Mouse (Mus musculus) spleen, adult 18-20 months (tissue): ENCODE results near the gene Msln.

ENCODE experiments used
- DNase-seq, 2 experiments: peaks; one replicate each; pipeline ENCODE4 v3.0.0; 2022; ENCODE audit warnings: mixed read lengths in 2 of 2

Msln gene

DNA sequence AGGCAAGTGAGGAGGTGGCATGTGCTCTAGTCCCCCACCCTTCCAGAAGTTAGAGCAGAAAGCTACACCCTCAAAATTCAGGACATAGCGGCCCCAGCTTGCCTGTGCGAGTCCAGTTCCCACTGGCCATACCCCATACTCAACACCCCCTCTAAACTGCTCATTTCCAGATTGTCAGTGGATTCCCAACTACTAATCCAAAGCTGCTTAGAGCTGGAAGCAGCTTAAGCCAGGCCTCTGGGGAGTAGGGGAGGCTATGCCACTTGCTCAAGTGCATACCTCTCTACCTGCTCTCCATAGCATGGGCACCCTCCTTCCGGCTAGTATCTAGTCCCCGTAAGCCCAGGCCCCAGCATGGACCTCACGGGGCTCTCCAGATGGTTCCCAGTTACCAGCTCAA is 32.7 kb downstream of the Msln start:
- no peak for DNase-seq

DNA sequence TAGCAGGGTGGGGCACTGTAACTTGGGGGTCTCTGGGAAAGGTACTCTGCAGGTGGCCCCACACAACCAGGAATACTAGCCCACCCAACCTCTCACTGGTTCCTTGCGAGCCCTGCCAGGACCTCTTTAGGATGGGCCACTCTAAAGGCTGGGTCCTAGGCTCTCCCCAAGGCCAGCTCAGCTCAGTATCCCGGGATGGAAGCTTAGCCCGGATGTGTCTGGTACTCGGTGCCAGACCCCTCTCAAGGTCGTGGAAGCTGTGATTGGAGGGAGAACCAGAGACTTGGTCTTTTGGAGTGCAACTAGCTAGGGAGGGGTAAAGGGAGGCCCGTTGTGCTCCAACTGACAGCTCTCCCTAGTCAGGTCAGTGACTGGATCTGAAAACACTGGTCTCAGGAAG is 36.5 kb downstream of the Msln start:
- no peak for DNase-seq

DNA sequence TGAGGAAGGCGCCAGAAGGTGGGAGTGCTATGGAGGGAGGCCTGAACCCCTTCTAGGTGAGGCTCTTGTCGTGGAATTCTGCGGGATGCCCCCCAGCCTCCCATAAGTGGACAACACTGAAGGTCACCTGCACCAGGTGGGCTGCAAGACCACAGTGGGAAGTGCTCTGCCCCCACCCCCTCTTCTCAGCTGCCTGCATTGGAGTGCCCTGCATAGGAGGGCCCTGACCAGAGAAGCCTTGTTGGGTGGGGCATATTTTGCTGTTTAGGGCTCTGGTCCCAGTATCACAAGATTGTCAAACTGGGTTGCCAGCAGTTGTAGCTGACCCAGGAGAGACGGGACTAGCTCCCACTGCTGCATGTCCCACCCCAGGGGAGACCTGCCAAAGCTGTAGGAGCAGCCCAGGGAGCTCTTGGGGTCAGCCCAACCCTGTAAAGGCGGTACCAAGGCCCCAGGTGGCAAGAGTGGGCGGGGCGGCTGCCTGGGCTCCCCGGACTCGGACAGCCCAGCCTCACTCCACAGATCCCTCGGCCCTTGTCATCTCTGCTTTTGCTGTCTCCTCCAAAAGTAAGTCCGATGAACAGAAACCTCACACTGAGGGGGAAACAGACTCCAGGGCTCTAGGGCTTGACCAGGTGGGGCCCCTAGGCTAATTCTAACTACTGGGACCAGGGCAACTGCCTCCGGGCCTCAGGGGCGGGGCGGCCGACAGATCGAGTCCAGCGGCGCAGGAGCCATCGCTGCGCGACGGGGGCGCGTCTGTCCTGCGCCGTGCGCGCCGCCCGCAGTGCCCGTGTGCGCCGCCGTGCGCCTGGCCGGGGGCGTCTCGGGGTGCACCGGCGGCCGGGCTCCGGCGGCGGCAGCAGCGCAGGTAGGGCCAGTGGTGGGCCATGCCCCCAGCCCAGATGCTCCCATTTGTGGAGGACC is 37.2 kb downstream of the Msln start, which contains the start of gene Gng13:
TSS of gene Gng13 (plus strand) at position 461 of the 927 bp plus-strand sequence.
- no peak for DNase-seq

DNA sequence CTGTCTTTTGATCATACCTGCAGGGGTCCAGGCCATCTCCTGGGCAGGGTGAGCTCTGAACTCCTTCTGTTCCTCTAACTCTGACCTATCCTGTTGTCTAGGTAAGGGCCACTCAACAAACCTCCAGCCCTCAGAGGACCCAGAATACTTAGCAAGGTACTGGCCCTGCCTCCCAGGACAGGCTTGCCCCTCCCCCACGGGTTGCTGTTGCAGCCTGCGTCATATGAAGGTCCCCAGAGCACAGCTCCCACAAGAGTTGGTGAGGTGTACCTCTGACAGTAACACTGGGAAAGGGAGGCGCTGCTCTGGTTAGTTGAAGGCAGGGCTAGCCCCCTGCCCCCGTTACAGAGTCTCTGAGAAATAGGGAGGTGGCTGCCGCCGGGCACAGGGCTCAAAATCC is 38.0 kb downstream of the Msln start:
- no peak for DNase-seq

DNA sequence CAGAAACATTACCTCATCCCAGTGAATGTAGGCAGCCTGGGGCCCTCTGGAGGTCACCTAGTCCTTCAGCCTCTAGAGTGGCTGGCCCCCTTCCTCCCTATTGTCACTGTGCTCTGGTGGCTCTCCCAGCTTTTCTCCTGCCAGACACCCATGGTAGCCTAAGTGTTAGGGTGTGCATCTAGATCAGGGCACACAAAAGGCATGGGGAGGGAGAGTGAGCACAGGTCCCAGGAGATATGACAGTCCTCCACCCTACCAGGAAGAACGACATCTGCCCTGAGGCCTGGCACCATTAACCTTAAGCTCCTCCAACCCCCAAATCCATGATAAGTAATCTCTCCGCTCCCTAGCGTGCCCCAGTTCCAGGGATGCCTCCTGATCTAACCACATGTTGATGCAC is 38.6 kb downstream of the Msln start:
- no peak for DNase-seq

DNA sequence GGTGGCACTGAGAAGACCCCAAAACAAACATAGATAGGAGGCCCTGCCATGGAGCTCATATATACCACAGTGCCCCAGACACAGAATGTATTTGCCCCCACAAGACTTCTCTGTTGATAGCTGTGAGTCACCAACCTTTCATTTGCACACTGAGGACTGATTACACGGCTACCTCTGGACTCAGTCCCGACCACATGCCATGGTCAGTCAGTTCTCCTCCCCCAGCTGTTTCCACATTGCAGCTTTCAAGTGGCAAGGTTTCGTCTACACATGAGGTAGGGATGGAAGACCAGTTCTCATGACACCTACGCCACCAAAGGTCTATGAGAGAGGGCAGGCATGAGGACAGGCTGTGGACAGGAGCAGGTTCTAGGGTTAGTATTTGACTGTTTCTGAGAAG is 43.0 kb downstream of the Msln start:
- no peak for DNase-seq

DNA sequence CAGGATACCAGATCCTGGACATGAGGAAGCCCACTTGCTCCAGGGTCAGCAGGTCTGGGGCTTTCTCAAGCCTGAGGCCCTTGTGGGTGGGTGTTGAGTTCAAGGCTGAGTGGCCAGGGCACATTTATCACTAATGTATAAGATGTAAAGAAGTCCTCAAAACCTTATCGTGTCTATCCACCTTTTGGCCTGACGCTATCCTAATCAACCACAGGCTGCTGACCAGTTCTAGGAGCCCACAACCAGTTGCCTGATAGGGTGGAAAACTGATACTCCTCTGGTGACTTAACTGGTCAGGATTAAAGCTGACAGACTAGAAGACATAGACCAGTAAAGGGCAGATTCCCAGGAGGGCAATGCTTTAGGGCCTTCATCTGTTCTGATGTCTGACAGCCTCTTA is 44.2 kb downstream of the Msln start:
- no peak for DNase-seq

DNA sequence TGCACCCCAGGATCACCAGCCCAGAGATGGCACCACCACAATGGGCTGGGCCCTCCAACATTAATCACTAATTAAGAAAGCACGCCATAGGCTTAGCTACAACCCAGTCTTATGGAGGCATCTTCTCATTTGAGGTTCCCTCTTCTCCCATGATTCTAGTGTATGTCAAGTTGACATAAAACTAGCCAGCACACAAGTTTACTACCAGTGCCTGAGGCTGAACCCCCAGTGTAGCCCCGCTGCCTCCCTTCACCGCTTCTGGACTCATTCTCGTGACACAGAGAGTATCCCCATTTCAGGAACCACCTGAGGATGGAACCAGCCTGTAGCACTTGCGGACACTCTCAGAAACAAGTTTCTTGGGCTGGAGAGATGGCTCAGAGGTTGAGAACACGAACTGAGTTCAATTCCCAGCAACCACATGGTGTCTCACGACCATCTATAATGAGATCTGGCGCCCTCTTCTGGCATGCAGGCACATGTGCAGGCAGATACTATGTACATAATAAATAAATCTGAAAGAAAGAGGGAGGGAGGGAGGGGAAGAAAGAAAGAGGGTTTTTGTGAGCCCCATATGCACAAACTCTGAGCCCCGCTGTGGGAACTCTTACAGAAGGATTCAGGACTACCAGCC is 53.2 kb downstream of the Msln start:
- DNase-seq, result no peak
